Mouse (Mus musculus) hindbrain, postnatal 0 days (tissue): ENCODE results near the gene F2r. TPM values are rescaled to one million over a fixed set of nuclear protein-coding genes. Genes with fewer than 3 reads are reported as not detected.

Source experiments
- ATAC-seq: fragments of 200-750 bp; cut with Nextera tagmentation; 2 replicates; pipeline ENCODE4 v1.8.0; 2017; ENCODE audit warnings: mild to moderate bottlenecking, moderate TSS enrichment, moderate library complexity
- DNase-seq: peaks from one replicate; pipeline ENCODE4 v3.0.0-alpha.2; 2015; ENCODE audit warnings: low spot score
- H3K27ac ChIP-seq: fragments of 300-500 bp; sonication (generic); 2 replicates; pipeline ENCODE4 v1.5.1; 2014; ENCODE audit warnings: mild to moderate bottlenecking
- H3K27me3 ChIP-seq: fragments of 300-500 bp; sonication (generic); 2 replicates; pipeline ENCODE4 v1.6.1; 2014; ENCODE audit warnings: low read length, mixed read lengths; ENCODE audit not compliant: insufficient read depth
- H3K36me3 ChIP-seq: fragments of 300-500 bp; sonication (generic); 2 replicates; pipeline ENCODE4 v1.6.1; 2014; ENCODE audit warnings: low read length, mixed read lengths; ENCODE audit not compliant: insufficient read depth
- H3K4me1 ChIP-seq: fragments of 300-500 bp; sonication (generic); 2 replicates; pipeline ENCODE4 v1.6.1; 2014; ENCODE audit warnings: antibody characterized with exemption, low read length, mixed read lengths; ENCODE audit not compliant: insufficient read depth
- H3K4me2 ChIP-seq: fragments of 300-500 bp; sonication (generic); 2 replicates; pipeline ENCODE4 v1.6.1; 2014; ENCODE audit warnings: low read depth, mild to moderate bottlenecking, low read length, moderate library complexity, mixed read lengths
- H3K4me3 ChIP-seq: fragments of 300-500 bp; sonication (generic); 2 replicates; pipeline ENCODE4 v1.5.1; 2014; ENCODE audit warnings: low read length
- H3K9ac ChIP-seq: fragments of 300-500 bp; sonication (generic); replicated peaks from 2 replicates; pipeline ENCODE4 v1.6.1; 2014; ENCODE audit warnings: mild to moderate bottlenecking, low read length, moderate library complexity, mixed read lengths
- H3K9me3 ChIP-seq: fragments of 300-500 bp; sonication (generic); 2 replicates; pipeline ENCODE4 v1.6.1; 2016; ENCODE audit warnings: low read length, mixed read lengths
- CTCF ChIP-seq: IDR thresholded peaks from 2 replicates; pipeline ENCODE4 v1.5.1; 2016; ENCODE audit warnings: antibody characterized with exemption, control low read depth, low read depth
- WGBS: fragments of 180-500 bp; shearing (Covaris S2); extraction: QIAGEN DNeasy Blood & Tissue Kit; methylation state at CpG from one replicate; pipeline ENCODE4 v1.1.7; 2014; 5-methylcytosine and 5-hydroxymethylcytosine counted together
- polyA plus RNA-seq: library from polyadenylated mRNA; unstranded; fragments of >200 nt; fragmentation: Nextera tagmentation; extraction: Ambion mirVana; gene quantifications from 2 replicates; pipeline ENCODE4 v1.2.1, GENCODE M21; 2015
- total RNA-seq: library from RNA; depleted of rRNA; stranded (reverse); fragments of >200 nt; gene quantifications from 2 replicates; pipeline ENCODE4 v1.2.3, GENCODE M21; 2014

F2r gene
- total and polyA plus RNA-seq, 2 experiments from 2014 or later, result 34.6 to 53.0 TPM

DNA sequence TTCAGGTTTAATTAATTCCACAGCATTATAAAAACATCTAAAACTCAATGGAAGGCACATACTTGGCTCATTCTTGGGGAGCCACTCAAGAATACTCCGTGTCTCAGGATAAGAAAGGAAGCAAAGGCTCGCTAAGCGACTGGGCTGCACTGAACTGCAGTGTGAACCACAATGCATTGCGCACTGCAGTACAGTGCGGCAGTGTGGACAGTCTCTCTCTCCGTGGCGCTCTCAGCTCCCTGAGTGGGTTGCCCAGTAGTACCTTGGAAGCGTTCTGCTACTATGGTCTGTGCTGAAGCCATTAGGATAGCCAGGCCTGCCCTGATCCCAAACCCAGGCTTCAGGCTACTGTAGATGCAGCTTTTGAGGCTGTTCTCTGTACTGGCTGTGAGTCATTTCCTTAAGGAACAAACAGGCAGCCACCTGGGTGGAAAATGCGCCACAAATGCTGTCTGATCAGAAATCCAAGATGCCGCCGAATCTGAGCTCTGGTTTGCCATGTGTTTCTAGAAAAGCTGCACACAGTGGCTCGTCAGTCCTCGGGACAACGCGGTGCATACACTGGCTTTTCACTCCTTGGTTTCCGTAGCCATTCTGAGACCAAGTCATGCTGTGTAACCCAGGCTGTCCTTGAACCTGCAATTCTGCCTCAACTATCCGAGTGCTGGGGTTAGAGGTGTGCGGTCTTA is 19.9 kb downstream of the F2r start:
- WGBS, result 85% methylated on average over 18 of the region's 18 CpGs
- no peak for TF ChIP-seq CTCF
- Histone ChIP-seq H3K4me1 (no peaks in the 10 kb centered on the region), H3K9ac (no peak overlapping the region), H3K27me3 (no peaks in the 10 kb centered on the region), H3K4me2 (no peak overlapping the region), H3K4me3 (no peak overlapping the region), H3K36me3 (no peaks in the 10 kb centered on the region), H3K27ac (no peak overlapping the region), H3K9me3 (no peaks in the 10 kb centered on the region)
- DNase-seq (no peak), ATAC-seq (no peak)

DNA sequence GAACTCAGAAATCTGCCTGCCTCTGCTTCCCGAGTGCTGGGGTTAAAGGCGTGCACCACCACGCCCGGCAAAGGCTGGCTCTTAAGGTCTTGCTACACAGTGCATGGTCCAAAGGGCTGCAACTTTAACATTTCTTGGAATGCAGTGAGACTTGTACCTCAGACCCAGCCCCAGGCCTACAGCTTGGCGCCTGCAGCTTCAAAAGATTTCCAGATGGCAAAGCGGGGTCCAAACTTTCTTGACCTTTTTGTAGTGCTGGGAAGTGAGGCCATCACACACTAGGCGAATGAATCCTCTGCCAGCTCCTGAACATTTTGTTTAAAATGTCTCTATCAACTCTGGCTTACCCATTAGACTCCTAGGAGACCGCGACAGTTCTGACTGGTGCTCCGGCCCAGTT is 20.7 kb downstream of the F2r start:
- Histone ChIP-seq H3K4me2 (no peak overlapping the region), H3K9ac (no peak overlapping the region), H3K27me3 (no peaks in the 10 kb centered on the region), H3K27ac (no peak overlapping the region), H3K36me3 (no peaks in the 10 kb centered on the region), H3K4me1 (no peaks in the 10 kb centered on the region), H3K9me3 (no peaks in the 10 kb centered on the region), H3K4me3 (no peak overlapping the region)
- TF ChIP-seq CTCF, result no peak
- ATAC-seq, result no peak
- 90% methylated on average over 10 of the region's 10 CpGs for WGBS
- no peak for DNase-seq

DNA sequence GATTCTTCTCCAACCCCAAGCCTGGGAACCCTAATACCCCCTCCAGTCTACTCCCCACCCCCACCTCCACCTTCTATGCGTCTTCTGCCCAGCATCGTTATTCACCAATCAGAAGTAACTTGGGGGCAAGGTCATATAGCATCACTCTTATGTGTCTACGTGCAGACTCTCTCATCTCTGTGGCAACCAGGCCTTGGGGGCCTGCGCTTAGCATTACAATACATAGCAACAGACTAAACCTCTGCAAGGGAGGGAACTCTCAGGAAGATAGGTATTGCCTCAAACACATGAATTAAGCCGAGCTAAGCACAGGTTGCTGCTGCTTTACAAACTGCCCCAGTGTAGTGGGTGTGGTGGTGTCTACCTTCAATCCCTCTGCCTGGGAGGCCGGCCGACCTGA is 21.6 kb downstream of the F2r start:
- DNase-seq (no peak), ATAC-seq (no peak)
- 73% methylated on average over 7 of the region's 7 CpGs for WGBS
- no peak overlapping the region for H3K4me2 ChIP-seq
- TF ChIP-seq CTCF, result no peak
- no peaks in the 10 kb centered on the region for H3K36me3 ChIP-seq
- H3K9ac ChIP-seq, result no peak overlapping the region
- H3K4me1 ChIP-seq, result no peaks in the 10 kb centered on the region
- no peak overlapping the region for H3K27ac ChIP-seq
- H3K27me3 ChIP-seq, result no peaks in the 10 kb centered on the region
- H3K9me3 ChIP-seq, result no peaks in the 10 kb centered on the region
- H3K4me3 ChIP-seq, result no peak overlapping the region

DNA sequence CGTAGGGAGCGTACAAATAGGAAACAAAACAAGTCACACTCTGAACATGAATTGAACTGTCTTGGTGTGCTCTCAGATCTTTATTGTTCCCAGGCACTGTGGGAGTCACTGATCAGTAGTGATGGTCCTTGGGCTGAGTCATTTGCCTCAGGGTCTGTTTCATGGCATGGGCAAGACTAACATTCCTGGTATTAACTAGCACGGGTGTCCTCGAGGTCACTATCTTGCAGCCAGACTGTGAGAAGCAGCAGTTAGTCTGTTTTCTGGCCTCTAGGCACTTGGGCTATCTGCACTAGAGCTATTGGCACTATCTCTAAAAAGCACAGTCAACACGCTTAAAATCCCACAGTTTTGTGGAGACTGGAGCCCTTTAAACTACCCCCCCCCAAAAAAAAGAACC is 22.4 kb downstream of the F2r start:
- Histone ChIP-seq H3K4me3 (no peak overlapping the region), H3K4me2 (no peak overlapping the region), H3K27ac (no peak overlapping the region), H3K27me3 (no peaks in the 10 kb centered on the region), H3K9ac (no peak overlapping the region), H3K36me3 (no peaks in the 10 kb centered on the region), H3K4me1 (no peaks in the 10 kb centered on the region), H3K9me3 (no peaks in the 10 kb centered on the region)
- DNase-seq, result no peak
- no peak for TF ChIP-seq CTCF
- no peak for ATAC-seq
- WGBS, result 75% methylated on average over 5 of the region's 5 CpGs

DNA sequence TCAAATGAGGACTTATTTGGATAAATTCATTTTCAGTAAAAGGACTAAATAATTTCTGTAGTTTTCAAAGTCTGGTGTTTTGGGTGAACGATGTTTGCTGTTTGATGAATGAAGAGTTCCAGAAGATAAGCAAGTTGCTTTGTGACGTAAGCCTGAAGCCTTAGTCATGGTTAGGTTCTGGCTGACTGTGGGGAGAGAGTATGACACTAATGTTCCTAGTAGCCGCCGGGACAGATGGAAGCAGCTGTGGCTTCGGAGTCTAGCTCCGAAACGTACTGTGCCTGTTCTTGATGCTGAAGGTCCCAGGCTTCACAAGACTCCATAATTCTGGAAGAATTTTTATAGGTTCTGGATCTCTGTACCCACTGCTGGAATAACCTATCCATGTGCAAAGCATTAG is 22.9 kb downstream of the F2r start:
- no peak for ATAC-seq
- Histone ChIP-seq H3K36me3 (no peaks in the 10 kb centered on the region), H3K9ac (no peak overlapping the region), H3K4me2 (no peak overlapping the region), H3K9me3 (no peaks in the 10 kb centered on the region), H3K27me3 (no peaks in the 10 kb centered on the region), H3K4me3 (no peak overlapping the region), H3K4me1 (no peaks in the 10 kb centered on the region), H3K27ac (no peak overlapping the region)
- no peak for TF ChIP-seq CTCF
- WGBS, result 85% methylated on average over 7 of the region's 7 CpGs
- no peak for DNase-seq

DNA sequence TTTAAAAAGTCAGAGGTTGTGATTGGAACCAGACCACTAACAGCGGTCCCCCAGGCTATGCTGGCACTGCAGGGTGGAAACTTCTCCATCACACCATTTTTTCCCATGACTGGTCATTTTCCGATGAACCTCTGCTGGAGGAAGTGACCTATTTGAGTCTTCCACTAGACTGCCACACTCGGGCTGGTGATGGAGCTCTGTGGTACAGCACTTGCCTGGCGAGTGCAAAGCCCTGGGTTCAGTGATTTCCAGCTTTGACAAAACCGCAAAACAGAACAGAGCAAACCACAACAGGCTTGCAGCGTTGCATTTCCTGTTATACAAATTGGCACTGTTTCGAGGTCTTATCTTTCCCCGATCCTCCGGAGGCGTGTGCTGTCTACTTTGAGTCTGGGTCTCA is 25.4 kb downstream of the F2r start:
- no peak overlapping the region for H3K9ac ChIP-seq
- no peak for TF ChIP-seq CTCF
- H3K4me2 ChIP-seq, result no peak overlapping the region
- H3K9me3 ChIP-seq, result no peaks in the 10 kb centered on the region
- H3K36me3 ChIP-seq, result no peaks in the 10 kb centered on the region
- ATAC-seq (no peak), DNase-seq (no peak)
- H3K27ac ChIP-seq, result no peak overlapping the region
- 84% methylated on average over 10 of the region's 10 CpGs for WGBS
- H3K27me3 ChIP-seq, result no peaks in the 10 kb centered on the region
- no peak overlapping the region for H3K4me3 ChIP-seq
- no peaks in the 10 kb centered on the region for H3K4me1 ChIP-seq

DNA sequence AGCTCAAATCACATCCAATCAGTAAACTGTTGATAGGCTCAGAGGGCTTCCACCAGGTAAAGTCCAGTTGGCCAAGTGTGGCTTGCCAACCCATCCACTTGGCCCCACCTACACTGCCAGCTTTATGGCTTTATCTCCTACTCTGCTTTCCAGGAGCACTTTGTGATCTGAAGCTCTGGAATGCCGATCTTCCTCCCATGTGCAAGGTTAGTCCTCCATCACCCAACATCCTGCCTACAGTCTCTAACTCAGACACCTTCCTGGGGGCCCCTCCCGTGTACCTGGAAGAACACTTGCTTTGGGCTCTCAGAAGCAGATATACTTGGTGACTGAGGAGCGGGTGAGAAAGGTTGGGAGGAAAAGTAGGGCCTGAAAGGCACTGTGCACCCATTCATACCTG is 26.7 kb downstream of the F2r start:
- no peaks in the 10 kb centered on the region for H3K27me3 ChIP-seq
- no peaks in the 10 kb centered on the region for H3K36me3 ChIP-seq
- no peak overlapping the region for H3K4me2 ChIP-seq
- H3K9me3 ChIP-seq, result no peaks in the 10 kb centered on the region
- no peak for ATAC-seq
- DNase-seq, result no peak
- 91% methylated on average over 3 of the region's 3 CpGs for WGBS
- no peaks in the 10 kb centered on the region for H3K4me1 ChIP-seq
- H3K9ac ChIP-seq, result no peak overlapping the region
- H3K27ac ChIP-seq, result no peak overlapping the region
- no peak for TF ChIP-seq CTCF
- no peak overlapping the region for H3K4me3 ChIP-seq
